Comparison of ENCODE assay signal across 15 mouse cellular contexts in genomic region chr7:101389256-101389655, GRCm38 (mm10). TPM values are rescaled to one million over a fixed set of nuclear protein-coding genes. Genes with fewer than 3 reads are reported as not detected.
"Had no signal": no experiment of that assay in that cellular context is flagged by ENCODE, and none has a peak within 500 bp of the region (broad histone marks: within the 10 kb centered on the region; RNA-seq: fewer than 3 reads in every experiment).

No protein-coding gene starts in this region.

- H3K27me3 ChIP-seq: kidney, embryonic 15.5 days; limb, embryonic 13.5 days; midbrain, embryonic 13.5 days had no signal

- DNase-seq: kidney, adult 2 months; kidney, postnatal 14 days; left cerebral cortex, postnatal 4 days; lung, adult 18-20 months; right cerebral cortex, postnatal 14 days; thymus, postnatal 36 days had no signal

- H3K9me3 ChIP-seq: kidney, embryonic 15.5 days; limb, embryonic 13.5 days; midbrain, embryonic 13.5 days had no signal

- H3K4me3 ChIP-seq: kidney, embryonic 15.5 days; limb, embryonic 13.5 days; midbrain, embryonic 13.5 days had no signal

- H3K36me3 ChIP-seq: midbrain, embryonic 13.5 days had no signal

- H3K4me2 ChIP-seq: kidney, embryonic 15.5 days; limb, embryonic 13.5 days; liver, embryonic 11.5 days; midbrain, embryonic 13.5 days had no signal

- ATAC-seq: midbrain, embryonic 13.5 days had no signal

- H3K9ac ChIP-seq: kidney, embryonic 15.5 days; limb, embryonic 13.5 days; midbrain, embryonic 13.5 days had no signal

- H3K27ac ChIP-seq: kidney, embryonic 15.5 days; limb, embryonic 13.5 days; midbrain, embryonic 13.5 days had no signal

RNA-seq across cellular contexts. Expression of gene Gm45837, which starts 21.4 kb away (rescaled TPM):
- total RNA-seq: layer of hippocampus, postnatal 14 days; midbrain, postnatal 0 days had no signal
- polyA plus RNA-seq: kidney, adult 2 months; large intestine, adult 2 months; liver, embryonic 11.5 days; midbrain, embryonic 13.5 days; midbrain, postnatal 0 days; neural tube, embryonic 14.5 days; thymus, postnatal 0 days had no signal
